Mouse (Mus musculus) G1E-ER4 (cell line): Measurements from ENCODE around the gene Prss45. TPM values are rescaled to one million over a fixed set of nuclear protein-coding genes. Genes with fewer than 3 reads are reported as not detected.

ENCODE experiments used
- GATA1 ChIP-seq: IDR thresholded peaks from one replicate; pipeline ENCODE4 v1.8.0; 2012; ENCODE audit warnings: low read length, inconsistent platforms
- polyA plus RNA-seq: library from polyadenylated mRNA; stranded (reverse); fragments of >175 nt; gene quantifications from 2 replicates; pipeline ENCODE4 v1.2.3, GENCODE M21; 2012

Prss45 gene
- polyA plus RNA-seq, 1 experiment: not detected

- no peak for TF ChIP-seq GATA1
These were observed 9.8 kb downstream of the Prss45 start, which contains the start of gene Prss46 for GRCm38 (mm10) chr9:110844206-110844605. Prss46 (plus strand) TSS chr9:110844506.

- TF ChIP-seq GATA1: no peak
These were observed 14.8 kb downstream of the Prss45 start for GRCm38 (mm10) chr9:110849162-110849561.

- TF ChIP-seq GATA1: no peak
These were observed 21.5 kb downstream of the Prss45 start for GRCm38 (mm10) chr9:110855903-110856302.

GRCm38 (mm10) chr9:110856920-110857319 lies 22.5 kb downstream of the Prss45 start:
- TF ChIP-seq GATA1: no peak

- no peak for TF ChIP-seq GATA1
These were observed 23.5 kb downstream of the Prss45 start, which contains the start of gene Prss50 for GRCm38 (mm10) chr9:110857781-110858472. Prss50 (plus strand) TSS chr9:110857967.

- TF ChIP-seq GATA1: no peak
These were observed 24.1 kb downstream of the Prss45 start for GRCm38 (mm10) chr9:110858523-110858922.

GRCm38 (mm10) chr9:110858967-110859596 lies 24.7 kb downstream of the Prss45 start:
- no peak for TF ChIP-seq GATA1

GRCm38 (mm10) chr9:110871030-110871429 lies 36.6 kb downstream of the Prss45 start:
- TF ChIP-seq GATA1: no peak

GRCm38 (mm10) chr9:110873681-110874659 lies 39.6 kb downstream of the Prss45 start:
- TF ChIP-seq GATA1: no peak

GRCm38 (mm10) chr9:110874660-110875191 lies 40.3 kb downstream of the Prss45 start:
- TF ChIP-seq GATA1: no peak

GRCm38 (mm10) chr9:110875288-110875695 lies 40.9 kb downstream of the Prss45 start:
- no peak for TF ChIP-seq GATA1

- no peak for TF ChIP-seq GATA1
These were observed 43.0 kb downstream of the Prss45 start for GRCm38 (mm10) chr9:110877353-110877752.

- no peak for TF ChIP-seq GATA1
These were observed 43.5 kb downstream of the Prss45 start for GRCm38 (mm10) chr9:110877888-110878287.

- no peak for TF ChIP-seq GATA1
These were observed 45.0 kb downstream of the Prss45 start, which contains the start of gene Als2cl for GRCm38 (mm10) chr9:110879191-110879920. Als2cl (plus strand) TSS chr9:110879870.
